Mouse (Mus musculus) forebrain, embryonic 16.5 days (tissue): ENCODE results near the gene Vdr. TPM values are rescaled to one million over a fixed set of nuclear protein-coding genes. Genes with fewer than 3 reads are reported as not detected.

Experiments used
- ATAC-seq: fragments of 200-750 bp; cut with Nextera tagmentation; 2 replicates; pipeline ENCODE4 v1.8.0; 2017; ENCODE audit warnings: mild to moderate bottlenecking, moderate library complexity
- H3K27ac ChIP-seq: fragments of 300-500 bp; sonication (generic); 2 replicates; pipeline ENCODE4 v1.5.1; 2014; ENCODE audit warnings: low read length, control low read depth
- H3K27me3 ChIP-seq: fragments of 300-500 bp; sonication (generic); replicated peaks from 2 replicates; pipeline ENCODE4 v1.6.1; 2014; ENCODE audit warnings: low read length; ENCODE audit not compliant: control insufficient read depth, insufficient read depth
- H3K36me3 ChIP-seq: fragments of 300-500 bp; sonication (generic); 2 replicates; pipeline ENCODE4 v1.6.1; 2014; ENCODE audit not compliant: control insufficient read depth, insufficient read depth
- H3K4me1 ChIP-seq: fragments of 300-500 bp; sonication (generic); replicated peaks from 2 replicates; pipeline ENCODE4 v1.6.1; 2014; ENCODE audit warnings: low read length; ENCODE audit not compliant: control insufficient read depth, insufficient read depth
- H3K4me2 ChIP-seq: fragments of 300-500 bp; sonication (generic); 2 replicates; pipeline ENCODE4 v1.6.1; 2014; ENCODE audit warnings: mild to moderate bottlenecking, low read length, control low read depth
- H3K4me3 ChIP-seq: fragments of 300-500 bp; sonication (generic); replicated peaks from 2 replicates; pipeline ENCODE4 v1.5.1; 2014; ENCODE audit warnings: mild to moderate bottlenecking, low read length, control low read depth
- H3K9ac ChIP-seq: fragments of 300-500 bp; sonication (generic); replicated peaks from 2 replicates; pipeline ENCODE4 v1.6.1; 2014; ENCODE audit warnings: low read depth, low read length, control low read depth
- H3K9me3 ChIP-seq: fragments of 300-500 bp; sonication (generic); 2 replicates; pipeline ENCODE4 v1.6.1; 2016; ENCODE audit warnings: low read length; ENCODE audit not compliant: control insufficient read depth
- WGBS: fragments of 180-500 bp; shearing (Covaris S2); extraction: QIAGEN DNeasy Blood & Tissue Kit; methylation state at CpG from one replicate; pipeline ENCODE4 v1.1.7; 2014; 5-methylcytosine and 5-hydroxymethylcytosine counted together
- polyA plus RNA-seq: library from polyadenylated mRNA; unstranded; fragments of >200 nt; fragmentation: Nextera tagmentation; extraction: Ambion mirVana; gene quantifications from 2 replicates; pipeline ENCODE4 v1.2.1, GENCODE M21; 2015

Gene Vdr
- 0.20 TPM in 1 of 2 replicates, not detected in the other for polyA plus RNA-seq

GRCm38 (mm10) chr15:97910530-97910929 lies at the start of gene Vdr:
Vdr (minus strand) TSS chr15:97910630.
- H3K9me3 ChIP-seq, result no peaks in the 10 kb centered on the region
- no peak for ATAC-seq
- H3K4me3 ChIP-seq, result no peak within 1 kb of the TSS
- H3K36me3 ChIP-seq, result no peaks in the 10 kb centered on the region
- H3K4me2 ChIP-seq, result no peak within 1 kb of the TSS
- no peak within 1 kb of the TSS for H3K27ac ChIP-seq
- peaks cover 13% of the 10 kb centered on the region for H3K27me3 ChIP-seq
- 94% methylated on average over 2 of the region's 2 CpGs for WGBS
- no peak within 1 kb of the TSS for H3K9ac ChIP-seq
- H3K4me1 ChIP-seq, result peaks cover 15% of the 10 kb centered on the region

- Histone ChIP-seq H3K4me2 (no peak overlapping the region), H3K9ac (no peak overlapping the region), H3K27me3 (no peaks in the 10 kb centered on the region), H3K4me3 (no peak overlapping the region), H3K27ac (no peak overlapping the region), H3K9me3 (no peaks in the 10 kb centered on the region), H3K36me3 (no peaks in the 10 kb centered on the region), H3K4me1 (peaks cover 2% of the 10 kb centered on the region; the same call in 1 of the 2 replicates)
- WGBS, result 56% methylated on average over 11 of the region's 11 CpGs
- ATAC-seq, result no peak
These were observed 46.0 kb upstream of the Vdr start for GRCm38 (mm10) chr15:97956416-97956815.

- 18% methylated on average over 4 of the region's 4 CpGs for WGBS
- Histone ChIP-seq H3K4me3 (no peak overlapping the region), H3K27me3 (no peaks in the 10 kb centered on the region), H3K9ac (no peak overlapping the region), H3K4me1 (peaks cover 2% of the 10 kb centered on the region; the same call in 1 of the 2 replicates), H3K27ac (no peak overlapping the region), H3K4me2 (no peak overlapping the region), H3K36me3 (no peaks in the 10 kb centered on the region), H3K9me3 (no peaks in the 10 kb centered on the region)
- ATAC-seq, result no peak
These were observed 45.3 kb upstream of the Vdr start for GRCm38 (mm10) chr15:97955742-97956141.

GRCm38 (mm10) chr15:97955286-97955685 lies 44.9 kb upstream of the Vdr start:
- Histone ChIP-seq H3K4me2 (no peak overlapping the region), H3K27me3 (no peaks in the 10 kb centered on the region), H3K9ac (no peak overlapping the region), H3K4me1 (peaks cover 2% of the 10 kb centered on the region; the same call in 1 of the 2 replicates), H3K36me3 (no peaks in the 10 kb centered on the region), H3K4me3 (no peak overlapping the region), H3K27ac (no peak overlapping the region), H3K9me3 (no peaks in the 10 kb centered on the region)
- 73% methylated on average over 1 of the region's 1 CpGs for WGBS
- no peak for ATAC-seq

- no peaks in the 10 kb centered on the region for H3K27me3 ChIP-seq
- H3K9ac ChIP-seq, result no peak overlapping the region
- WGBS, result 85% methylated on average over 8 of the region's 8 CpGs
- no peak overlapping the region for H3K4me3 ChIP-seq
- no peak for ATAC-seq
- H3K36me3 ChIP-seq, result no peaks in the 10 kb centered on the region
- H3K27ac ChIP-seq, result no peak overlapping the region
- H3K9me3 ChIP-seq, result no peaks in the 10 kb centered on the region
- H3K4me1 ChIP-seq, result peaks cover 2% of the 10 kb centered on the region; the same call in 1 of the 2 replicates
- H3K4me2 ChIP-seq, result no peak overlapping the region
These were observed 44.2 kb upstream of the Vdr start for GRCm38 (mm10) chr15:97954671-97955070.

GRCm38 (mm10) chr15:97952889-97953189 lies 42.4 kb upstream of the Vdr start:
- Histone ChIP-seq H3K36me3 (no peaks in the 10 kb centered on the region), H3K4me1 (peaks cover 2% of the 10 kb centered on the region; the same call in 1 of the 2 replicates), H3K27ac (no peak overlapping the region), H3K9ac (no peak overlapping the region), H3K9me3 (no peaks in the 10 kb centered on the region), H3K27me3 (no peaks in the 10 kb centered on the region), H3K4me3 (no peak overlapping the region), H3K4me2 (no peak overlapping the region)
- ATAC-seq, result peak; percentile 40; the same call in 1 of the 2 replicates
- 76% methylated on average over 4 of the region's 4 CpGs for WGBS

GRCm38 (mm10) chr15:97952137-97952888 lies 41.9 kb upstream of the Vdr start:
- Histone ChIP-seq H3K27ac (no peak overlapping the region), H3K36me3 (no peaks in the 10 kb centered on the region), H3K9me3 (no peaks in the 10 kb centered on the region), H3K9ac (no peak overlapping the region), H3K4me1 (peaks cover 2% of the 10 kb centered on the region; the same call in 1 of the 2 replicates), H3K4me3 (no peak overlapping the region), H3K27me3 (no peaks in the 10 kb centered on the region), H3K4me2 (no peak overlapping the region)
- peak; percentile 75 for ATAC-seq
- WGBS, result 16% methylated on average over 16 of the region's 16 CpGs

GRCm38 (mm10) chr15:97950240-97950639 lies 39.8 kb upstream of the Vdr start:
- no peak overlapping the region for H3K27ac ChIP-seq
- no peaks in the 10 kb centered on the region for H3K36me3 ChIP-seq
- ATAC-seq, result no peak
- no peak overlapping the region for H3K4me3 ChIP-seq
- H3K4me1 ChIP-seq, result peaks cover 2% of the 10 kb centered on the region; the same call in 1 of the 2 replicates
- no peak overlapping the region for H3K4me2 ChIP-seq
- 81% methylated on average over 7 of the region's 7 CpGs for WGBS
- H3K27me3 ChIP-seq, result no peaks in the 10 kb centered on the region
- H3K9me3 ChIP-seq, result no peaks in the 10 kb centered on the region
- H3K9ac ChIP-seq, result no peak overlapping the region

GRCm38 (mm10) chr15:97949706-97950105 lies 39.3 kb upstream of the Vdr start:
- Histone ChIP-seq H3K27me3 (no peaks in the 10 kb centered on the region), H3K36me3 (no peaks in the 10 kb centered on the region), H3K9me3 (no peaks in the 10 kb centered on the region), H3K9ac (no peak overlapping the region), H3K4me3 (no peak overlapping the region), H3K4me2 (no peak overlapping the region), H3K27ac (no peak overlapping the region), H3K4me1 (peaks cover 2% of the 10 kb centered on the region; the same call in 1 of the 2 replicates)
- WGBS, result 74% methylated on average over 3 of the region's 3 CpGs
- ATAC-seq, result no peak
